Mouse (Mus musculus) frontal cortex, postnatal 36 days (tissue): ENCODE data around the gene Tas2r102.

Experiments
- DNase-seq, 2 experiments: peaks; one replicate each; pipeline ENCODE4 v3.0.0; 2022; ENCODE audit warnings: low spot score in 2 of 2

Gene Tas2r102

GRCm38 (mm10) chr6:132761831-132762230, at the start of gene Tas2r102:
TSS of gene Tas2r102 (plus strand) at chr6:132762131.
- DNase-seq, result no peak

- no peak for DNase-seq
These were observed 24.0 kb upstream of the Tas2r102 start, which contains the start of gene Tas2r115 for GRCm38 (mm10) chr6:132737935-132738334. TSS of gene Tas2r115 (minus strand) at chr6:132738035.

DNA sequence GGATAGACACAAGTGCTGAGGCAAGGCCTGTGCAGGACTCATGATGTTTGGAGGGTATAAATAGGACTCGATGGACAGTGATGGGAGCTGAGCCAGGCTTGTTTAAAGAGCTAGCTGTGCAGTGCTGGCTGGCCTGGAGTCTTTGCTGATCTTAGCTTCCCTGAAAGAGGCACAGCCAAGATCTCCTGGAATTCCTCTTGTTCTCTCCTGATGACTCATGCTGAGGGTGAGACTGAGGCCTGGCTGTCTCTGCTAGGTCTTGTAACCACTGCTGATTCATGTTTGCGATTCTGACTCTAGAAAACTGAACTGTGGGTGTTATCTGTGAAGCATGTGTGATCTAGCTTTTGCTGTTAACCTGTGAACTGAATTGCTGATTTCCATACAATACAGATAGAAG, 11.7 kb upstream of the Tas2r102 start:
- no peak for DNase-seq

DNA sequence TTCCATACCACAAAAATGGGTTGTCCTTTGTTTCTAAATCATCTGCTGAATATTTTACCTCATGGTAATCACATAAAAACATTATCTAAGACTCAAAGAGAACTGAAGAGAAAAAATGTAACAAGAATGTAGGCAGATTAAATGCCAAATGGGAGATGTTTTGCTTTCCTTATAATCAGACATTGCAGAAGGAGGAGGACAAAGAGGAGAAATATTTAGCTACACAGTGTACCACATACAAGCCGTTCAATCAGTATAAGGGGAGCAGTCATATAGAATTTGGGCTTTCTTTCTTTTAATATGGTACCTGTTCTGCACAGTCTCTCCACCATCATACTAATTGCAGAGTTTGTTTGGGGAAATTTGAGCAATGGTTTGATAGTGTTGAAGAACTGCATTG, 7.5 kb upstream of the Tas2r102 start, which contains the start of gene Tas2r124:
Gene Tas2r124, plus strand, starts transcription at position 301 of the 400 bp plus-strand sequence.
- no peak for DNase-seq

DNA sequence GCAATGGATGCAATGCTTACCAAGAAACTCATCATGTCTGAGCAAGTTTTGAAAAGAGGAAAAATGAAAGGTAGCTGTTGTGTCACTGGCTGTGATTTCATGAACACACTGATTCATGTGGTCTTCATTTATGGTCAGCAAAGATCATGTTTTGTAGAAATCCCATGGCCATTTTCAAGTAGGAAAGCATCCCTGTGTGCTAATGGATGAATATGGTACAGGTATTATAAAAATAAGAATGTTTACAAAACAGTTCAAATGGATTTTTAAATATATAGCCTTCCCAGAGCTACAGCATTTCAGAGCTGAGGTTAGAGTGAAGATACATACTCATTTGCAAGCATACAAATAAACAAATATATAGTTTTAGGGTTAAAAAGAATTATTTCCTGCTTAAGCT, 16.1 kb downstream of the Tas2r102 start, which contains the start of gene Tas2r136:
Gene Tas2r136, minus strand, starts transcription at position 101 of the 400 bp plus-strand sequence.
- no peak for DNase-seq

GRCm38 (mm10) chr6:132795393-132795792, 33.5 kb downstream of the Tas2r102 start:
- no peak for DNase-seq

DNA sequence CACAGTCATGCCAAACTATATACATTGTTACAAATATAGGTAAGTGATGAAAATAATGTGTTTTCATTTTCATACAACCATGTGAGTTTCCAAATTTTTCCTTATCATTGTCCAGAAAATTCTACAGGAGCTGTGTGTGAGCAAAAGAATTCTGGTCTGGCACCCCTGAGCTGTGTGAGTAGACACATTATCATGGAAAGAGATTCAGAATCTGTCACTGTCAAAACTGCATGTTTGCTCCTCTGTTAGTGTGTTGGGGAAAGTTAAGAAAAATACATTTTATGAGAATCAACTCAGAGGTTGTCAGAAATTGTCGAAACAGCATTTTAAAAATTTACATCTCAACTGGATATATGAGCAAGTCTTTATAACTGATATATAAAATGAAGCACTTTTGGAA, 40.6 kb downstream of the Tas2r102 start, which contains the start of gene Tas2r117:
Gene Tas2r117, plus strand, starts transcription at position 301 of the 400 bp plus-strand sequence.
- no peak for DNase-seq
